In the genomic region with DNA sequence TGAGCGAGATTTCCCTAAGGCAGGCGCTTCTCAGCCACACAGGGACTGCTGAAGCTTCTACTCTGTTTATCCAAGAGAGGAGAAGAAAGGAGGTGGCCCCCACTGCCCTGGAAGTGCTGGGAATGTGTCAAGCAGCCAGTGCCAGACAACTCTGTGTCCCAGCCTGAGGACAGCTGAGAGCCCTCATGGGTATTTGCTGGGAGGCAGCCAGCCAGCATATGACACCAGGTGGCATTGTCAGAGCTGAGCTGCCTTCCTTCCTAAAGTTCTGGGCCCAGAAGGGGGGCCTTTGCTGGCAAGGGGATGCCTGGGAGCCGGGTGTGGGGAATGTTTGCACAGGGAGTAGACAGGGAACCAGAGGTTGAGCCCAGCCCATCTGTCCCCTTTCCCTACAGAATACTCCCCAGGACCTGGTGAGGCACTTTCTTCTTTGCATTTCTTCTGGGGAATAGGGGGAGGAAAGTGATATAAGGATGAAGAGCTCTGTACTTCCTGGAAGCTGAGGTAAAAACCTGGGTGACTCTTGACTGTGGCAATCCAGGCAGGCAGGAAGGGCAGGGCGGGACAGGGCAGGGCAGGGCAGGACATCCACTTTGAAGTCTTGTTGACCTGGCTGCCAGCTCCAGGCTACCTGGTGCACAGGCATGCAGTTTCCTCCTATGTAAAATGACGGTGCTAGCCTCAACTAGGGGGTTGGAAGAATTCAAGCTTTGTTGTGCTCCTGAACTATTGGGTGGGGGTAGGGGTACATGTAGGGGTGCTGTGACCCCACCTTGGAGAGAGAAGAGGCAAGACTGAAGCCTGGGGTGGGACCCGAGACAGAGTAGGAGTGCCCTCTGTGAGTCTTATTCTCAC, we compare ENCODE assay signal across 10 mouse cellular contexts. TPM values are rescaled to one million over a fixed set of nuclear protein-coding genes. Genes with fewer than 3 reads are reported as not detected.
DNase-seq lines count a peak whose midpoint lies in the region; ATAC-seq and TF ChIP-seq lines count a peak whose summit lies in the region.
"Had no signal": no experiment of that assay in that cellular context is flagged by ENCODE, and none has a peak within 500 bp of the region (broad histone marks: within the 10 kb centered on the region; RNA-seq: fewer than 3 reads in every experiment).

No protein-coding gene starts in this region.

- no peaks in the 10 kb centered on the region for H3K9me3 ChIP-seq in kidney, embryonic 16.5 days (ENCODE audit: low read length)
- no peaks in the 10 kb centered on the region for H3K9me3 ChIP-seq in heart, embryonic 11.5 days (replicated peaks; ENCODE audit: control insufficient read depth, low read length)
- H3K9me3 ChIP-seq in lung, embryonic 16.5 days (ENCODE audit: control insufficient read depth, low read length) = no peaks in the 10 kb centered on the region

- 43% methylated on average over 6 of the region's 6 CpGs for WGBS in kidney, embryonic 16.5 days
- WGBS in heart, embryonic 11.5 days (ENCODE audit: insufficient replicate concordance) = 41% methylated on average over 6 of the region's 6 CpGs
- WGBS in lung, embryonic 16.5 days = 32% methylated on average over 6 of the region's 6 CpGs

- H3K4me1 ChIP-seq in kidney, embryonic 16.5 days (ENCODE audit: insufficient read depth, low read length) = peaks cover 13% of the 10 kb centered on the region
- peaks cover 22% of the 10 kb centered on the region for H3K4me1 ChIP-seq in heart, embryonic 11.5 days (ENCODE audit: control insufficient read depth, insufficient read depth, low read length)
- H3K4me1 ChIP-seq in lung, embryonic 16.5 days (replicated peaks; ENCODE audit: control insufficient read depth, insufficient read depth, low read length) = peaks cover 32% of the 10 kb centered on the region

- TF ChIP-seq POLR2A in brain, embryonic 14.5 days (IDR thresholded peaks at IDR 0.05; ENCODE audit: borderline replicate concordance, extremely low read depth, insufficient read depth, insufficient read length, poor library complexity, severe bottlenecking) = no peak

- DNase-seq in kidney, postnatal 4 days = no peak
- peak; percentile 62 for DNase-seq in brain, embryonic 14.5 days (ENCODE audit: low read depth)
- no peak for DNase-seq in frontal cortex, postnatal 14 days (ENCODE audit: low spot score in 2 of 2)
- DNase-seq in cerebellum, postnatal 10 days = no peak
- no peak for DNase-seq in cerebellum, postnatal 25 days
- DNase-seq: layer of hippocampus, adult 9-11 months had no signal

- H3K27ac ChIP-seq in kidney, embryonic 16.5 days (ENCODE audit: low read length) = no peak overlapping the region
- 0 out of 2 replicates have a peak overlapping the region, but pooled peaks have one; percentile 18 for H3K27ac ChIP-seq in heart, embryonic 11.5 days (ENCODE audit: low read depth, low read length)
- peak overlapping the region; percentile 79 for H3K27ac ChIP-seq in lung, embryonic 16.5 days (ENCODE audit: low read length)
- H3K27ac ChIP-seq: macrophage had no signal

- no peaks in the 10 kb centered on the region for H3K36me3 ChIP-seq in kidney, embryonic 16.5 days (ENCODE audit: insufficient read depth, low read length)
- no peaks in the 10 kb centered on the region for H3K36me3 ChIP-seq in heart, embryonic 11.5 days (ENCODE audit: control insufficient read depth, insufficient read depth, low read length)
- H3K36me3 ChIP-seq in lung, embryonic 16.5 days (ENCODE audit: control insufficient read depth, insufficient read depth, low read length) = no peaks in the 10 kb centered on the region

- H3K27me3 ChIP-seq in kidney, embryonic 16.5 days (ENCODE audit: insufficient read depth, low read length) = no peaks in the 10 kb centered on the region
- no peaks in the 10 kb centered on the region; the same call in 1 of the 2 replicates for H3K27me3 ChIP-seq in heart, embryonic 11.5 days (ENCODE audit: control insufficient read depth, insufficient read depth, low read length)
- H3K27me3 ChIP-seq in lung, embryonic 16.5 days (ENCODE audit: control insufficient read depth, insufficient read depth, low read depth, low read length) = no peaks in the 10 kb centered on the region

- 0 out of 2 replicates have a peak overlapping the region, but pooled peaks have one; percentile 29 for H3K9ac ChIP-seq in kidney, embryonic 16.5 days (replicated peaks; ENCODE audit: low read length)
- no peak overlapping the region for H3K9ac ChIP-seq in heart, embryonic 11.5 days (ENCODE audit: low read depth, low read length)
- H3K9ac ChIP-seq in lung, embryonic 16.5 days (ENCODE audit: low read length) = peak overlapping the region; percentile 2; the same call in 1 of the 2 replicates

- no peak for ATAC-seq in kidney, embryonic 16.5 days (ENCODE audit: low FRiP score, low TSS enrichment)
- ATAC-seq in heart, embryonic 11.5 days (replicated peaks; ENCODE audit: insufficient number of reproducible peaks, low FRiP score, low TSS enrichment) = no peak
- ATAC-seq in lung, embryonic 16.5 days (ENCODE audit: low read depth) = peak; percentile 50

- no peak overlapping the region for H3K4me3 ChIP-seq in kidney, embryonic 16.5 days (ENCODE audit: low read length)
- H3K4me3 ChIP-seq in heart, embryonic 11.5 days (ENCODE audit: low read depth, low read length) = no peak overlapping the region
- H3K4me3 ChIP-seq in lung, embryonic 16.5 days (ENCODE audit: low read length) = no peak overlapping the region

- no peak for TF ChIP-seq CTCF in brain, embryonic 14.5 days (IDR thresholded peaks at IDR 0.05; ENCODE audit: borderline replicate concordance, extremely low read depth, insufficient read depth, insufficient read length)

- H3K4me2 ChIP-seq in kidney, embryonic 16.5 days (replicated peaks; ENCODE audit: low read depth, low read length) = no peak overlapping the region
- H3K4me2 ChIP-seq in heart, embryonic 11.5 days = no peak overlapping the region
- H3K4me2 ChIP-seq in lung, embryonic 16.5 days (ENCODE audit: low read depth, low read length) = no peak overlapping the region

RNA-seq across cellular contexts. Expression of a gene that starts 3.1 kb away (rescaled TPM):
- polyA plus RNA-seq in kidney, embryonic 16.5 days (2015; fragmentation: Nextera tagmentation; extraction: Ambion mirVana) = 53.0 and 57.0 TPM in 2 replicates
- polyA plus RNA-seq in brain, embryonic 14.5 days (2012; rRNA removed) = 5.5 and 6.1 TPM in 2 replicates
- 15.7 and 20.6 TPM in 2 replicates for polyA plus RNA-seq in heart, embryonic 11.5 days (2014; fragmentation: Nextera tagmentation; extraction: Ambion mirVana)
- 43.0 and 44.8 TPM in 2 replicates for polyA plus RNA-seq in lung, embryonic 16.5 days (2015; fragmentation: Nextera tagmentation; extraction: Ambion mirVana)

RNA-seq across cellular contexts. Expression of a gene that starts 20.8 kb away (rescaled TPM):
- not detected in 2 replicates for polyA plus RNA-seq in kidney, embryonic 16.5 days (2015; fragmentation: Nextera tagmentation; extraction: Ambion mirVana)
- not detected in 2 replicates for polyA plus RNA-seq in brain, embryonic 14.5 days (2012; rRNA removed)
- not detected in 2 replicates for polyA plus RNA-seq in heart, embryonic 11.5 days (2014; fragmentation: Nextera tagmentation; extraction: Ambion mirVana)
- not detected in 2 replicates for polyA plus RNA-seq in lung, embryonic 16.5 days (2015; fragmentation: Nextera tagmentation; extraction: Ambion mirVana)

RNA-seq across cellular contexts. Expression of a gene that starts 21.0 kb away (rescaled TPM):
- 39.3 and 40.3 TPM in 2 replicates for polyA plus RNA-seq in kidney, embryonic 16.5 days (2015; fragmentation: Nextera tagmentation; extraction: Ambion mirVana)
- polyA plus RNA-seq in brain, embryonic 14.5 days (2012; rRNA removed) = 119 and 133 TPM in 2 replicates
- polyA plus RNA-seq in heart, embryonic 11.5 days (2014; fragmentation: Nextera tagmentation; extraction: Ambion mirVana) = 13.4 and 14.9 TPM in 2 replicates
- 16.5 and 17.1 TPM in 2 replicates for polyA plus RNA-seq in lung, embryonic 16.5 days (2015; fragmentation: Nextera tagmentation; extraction: Ambion mirVana)
- polyA plus RNA-seq: macrophage had no signal

RNA-seq across cellular contexts. Expression of a gene that starts 27.5 kb away (rescaled TPM):
- 257 and 266 TPM in 2 replicates for polyA plus RNA-seq in kidney, embryonic 16.5 days (2015; fragmentation: Nextera tagmentation; extraction: Ambion mirVana)
- 139 and 192 TPM in 2 replicates for polyA plus RNA-seq in brain, embryonic 14.5 days (2012; rRNA removed)
- 145 and 157 TPM in 2 replicates for polyA plus RNA-seq in heart, embryonic 11.5 days (2014; fragmentation: Nextera tagmentation; extraction: Ambion mirVana)
- 371 and 375 TPM in 2 replicates for polyA plus RNA-seq in lung, embryonic 16.5 days (2015; fragmentation: Nextera tagmentation; extraction: Ambion mirVana)
